Mouse (Mus musculus) v-Abl transformed pro-B cells (cell line): Measurements from ENCODE around the gene Cdc42ep4.

Experiments
- in situ Hi-C, 2 experiments: fragments of 400-800 bp; cut with MboI; formaldehyde crosslinking; loops; one replicate each; pipeline ENCODE4 v1.15.1; 2025; ENCODE audit not compliant: unreplicated experiment in 2 of 2

Cdc42ep4 gene

GRCm38 (mm10) chr11:113752158-113752661 is 529 bp upstream of the Cdc42ep4 start:
- in situ Hi-C loops, result no loop called here

- in situ Hi-C loops, result no loop called here
Measured at GRCm38 (mm10) chr11:113750571-113751483, 854 bp downstream of the Cdc42ep4 start.

GRCm38 (mm10) chr11:113749749-113750351 is 1.8 kb downstream of the Cdc42ep4 start:
- in situ Hi-C loops, result no loop called here

- in situ Hi-C loops, result no loop called here
Measured at GRCm38 (mm10) chr11:113748797-113749521, 2.7 kb downstream of the Cdc42ep4 start.

GRCm38 (mm10) chr11:113747725-113748380 is 3.8 kb downstream of the Cdc42ep4 start:
- in situ Hi-C loops, result no loop called here

- in situ Hi-C loops, result no loop called here
Measured at GRCm38 (mm10) chr11:113747056-113747455, 4.6 kb downstream of the Cdc42ep4 start.

GRCm38 (mm10) chr11:113745961-113746360 is 5.7 kb downstream of the Cdc42ep4 start:
- in situ Hi-C loops, result no loop called here

GRCm38 (mm10) chr11:113742998-113743397 is 8.7 kb downstream of the Cdc42ep4 start:
- in situ Hi-C loops, result no loop called here

- in situ Hi-C loops, result no loop called here
Measured at GRCm38 (mm10) chr11:113740100-113740499, 11.6 kb downstream of the Cdc42ep4 start.

GRCm38 (mm10) chr11:113739213-113739612 is 12.5 kb downstream of the Cdc42ep4 start:
- in situ Hi-C loops, result no loop called here

GRCm38 (mm10) chr11:113737912-113738311 is 13.8 kb downstream of the Cdc42ep4 start:
- in situ Hi-C loops, result no loop called here

GRCm38 (mm10) chr11:113737553-113737854 is 14.2 kb downstream of the Cdc42ep4 start:
- in situ Hi-C loops, result no loop called here

- in situ Hi-C loops, result no loop called here
Measured at GRCm38 (mm10) chr11:113736848-113737552, 14.7 kb downstream of the Cdc42ep4 start.

GRCm38 (mm10) chr11:113735151-113735550 is 16.5 kb downstream of the Cdc42ep4 start:
- in situ Hi-C loops, result no loop called here

GRCm38 (mm10) chr11:113733631-113734364 is 17.9 kb downstream of the Cdc42ep4 start:
- in situ Hi-C loops, result no loop called here

- in situ Hi-C loops, result no loop called here
Measured at GRCm38 (mm10) chr11:113731945-113732612, 19.6 kb downstream of the Cdc42ep4 start.

GRCm38 (mm10) chr11:113730879-113731278 is 20.8 kb downstream of the Cdc42ep4 start:
- in situ Hi-C loops, result no loop called here

GRCm38 (mm10) chr11:113729917-113730316 is 21.8 kb downstream of the Cdc42ep4 start:
- in situ Hi-C loops, result no loop called here

GRCm38 (mm10) chr11:113729239-113729638 is 22.4 kb downstream of the Cdc42ep4 start:
- in situ Hi-C loops, result no loop called here
